Mouse (Mus musculus): ENCODE results near the gene Cbx4.
"Not testable (repeated sequence)": the region's sequence is repeated elsewhere in the genome, so short reads cannot be mapped to it uniquely, and the experiment has no call there.

Gene Cbx4

DNA sequence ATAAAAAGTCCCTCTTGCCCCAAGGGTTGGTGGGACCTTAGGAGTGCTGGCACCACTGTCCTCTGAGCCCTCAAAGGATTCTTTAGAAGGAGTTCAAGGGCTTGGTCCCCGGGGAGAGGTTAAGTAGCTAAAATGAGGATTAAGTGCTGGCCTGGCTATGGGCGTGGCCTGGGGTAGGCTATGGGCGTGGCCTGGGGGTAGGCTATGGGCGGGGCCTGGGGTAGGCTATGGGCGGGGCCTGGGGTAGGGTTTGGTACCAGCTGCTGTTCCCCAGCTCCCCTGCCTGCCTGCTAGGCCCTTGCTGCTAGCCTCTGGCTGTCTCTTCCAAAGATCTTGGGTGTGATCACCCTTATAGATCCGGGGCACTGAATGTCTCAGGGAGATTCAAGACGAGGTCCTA is 25.3 kb upstream of the Cbx4 start:
- DNase-seq (ENCODE audit: low spot score in 2 of 2), result peak in 1 of 2 experiments; percentile 76

DNA sequence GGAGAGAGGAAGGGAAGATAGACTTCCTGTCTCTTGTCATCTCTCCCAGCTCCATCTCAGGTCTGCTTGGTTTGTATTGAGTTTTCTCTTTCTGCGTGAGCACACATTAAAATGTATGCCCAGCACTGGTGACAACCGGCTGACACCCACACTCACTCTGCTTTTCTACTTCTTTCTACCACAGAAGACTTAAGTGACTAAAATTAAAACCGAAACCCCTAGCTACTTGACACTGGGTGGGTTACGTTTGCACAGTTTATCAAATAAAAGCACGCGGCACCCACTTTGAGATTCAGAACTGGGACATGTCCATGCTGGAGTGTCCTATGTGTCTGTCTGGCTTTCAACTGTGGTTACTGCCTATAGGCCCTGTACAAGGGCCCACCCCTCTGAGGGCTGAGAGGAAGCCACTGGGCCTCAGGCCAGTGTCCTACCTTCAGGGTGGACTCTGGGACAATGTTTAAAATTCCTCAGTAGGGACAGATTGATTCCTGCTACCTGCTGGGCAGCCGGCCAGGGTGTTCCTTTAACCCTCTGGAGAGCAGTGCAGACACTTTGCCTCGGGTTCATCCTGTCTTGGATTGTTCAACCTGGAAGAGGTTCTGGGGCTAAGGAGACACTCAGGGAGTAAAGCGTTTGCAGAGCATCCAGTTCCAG is 23.5 kb upstream of the Cbx4 start:
- DNase-seq (ENCODE audit: low spot score in 2 of 2), result no peak

DNA sequence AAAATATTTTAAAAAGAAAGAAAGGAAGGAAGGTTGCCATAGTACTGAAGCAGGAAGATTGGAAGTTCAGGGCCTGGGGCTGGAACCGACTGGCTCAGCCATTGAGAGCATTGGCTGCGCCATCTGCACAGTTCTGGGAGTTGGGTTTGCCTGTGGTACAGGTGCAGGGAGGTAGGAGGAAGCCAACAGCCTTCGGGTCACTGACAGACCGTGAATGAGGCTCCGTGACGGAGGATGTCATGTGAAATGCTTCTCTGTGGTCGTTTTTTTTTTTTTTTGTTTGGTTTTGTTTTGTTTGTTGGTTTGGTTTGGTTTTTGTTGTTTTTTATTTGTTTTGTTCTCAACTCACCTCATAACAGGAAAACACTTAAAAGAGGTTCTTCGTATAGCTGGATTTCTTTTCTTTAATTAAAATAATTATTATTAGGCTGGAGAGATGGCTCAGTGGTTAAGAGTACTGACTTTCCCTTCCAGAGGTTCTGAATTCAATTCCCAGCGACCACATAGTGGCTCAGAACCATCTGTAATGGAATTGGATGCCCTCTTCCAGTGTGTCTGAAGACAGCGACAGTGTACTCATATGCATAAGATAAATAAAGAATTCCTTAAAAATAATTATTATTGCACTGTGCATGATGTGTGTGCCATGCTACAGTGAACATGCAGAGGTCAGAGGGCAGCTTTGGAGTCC is 22.7 kb upstream of the Cbx4 start:
- DNase-seq (ENCODE audit: low spot score in 2 of 2), result peak in 1 of 2 experiments; percentile 37

DNA sequence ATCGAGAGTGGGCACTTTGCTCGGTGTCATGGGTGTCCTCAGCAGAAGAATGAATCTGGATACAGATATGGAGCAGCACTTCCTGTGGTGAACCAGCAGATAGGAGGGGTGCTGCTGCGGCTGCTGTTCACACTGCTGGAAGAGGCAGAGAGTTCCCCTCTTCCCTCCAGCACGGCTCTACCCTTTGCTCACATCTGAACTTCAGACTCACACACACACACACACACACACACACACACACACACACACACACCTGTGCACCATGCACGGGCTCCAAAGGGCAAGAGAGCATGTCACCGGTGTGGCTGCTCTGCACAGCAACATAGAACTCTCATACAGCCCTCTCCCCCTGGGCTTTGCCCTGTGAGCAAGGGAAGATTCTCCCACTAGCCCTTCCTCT is 20.3 kb upstream of the Cbx4 start:
- peak in 1 of 2 experiments; percentile 49 for DNase-seq (ENCODE audit: low spot score in 2 of 2)

DNA sequence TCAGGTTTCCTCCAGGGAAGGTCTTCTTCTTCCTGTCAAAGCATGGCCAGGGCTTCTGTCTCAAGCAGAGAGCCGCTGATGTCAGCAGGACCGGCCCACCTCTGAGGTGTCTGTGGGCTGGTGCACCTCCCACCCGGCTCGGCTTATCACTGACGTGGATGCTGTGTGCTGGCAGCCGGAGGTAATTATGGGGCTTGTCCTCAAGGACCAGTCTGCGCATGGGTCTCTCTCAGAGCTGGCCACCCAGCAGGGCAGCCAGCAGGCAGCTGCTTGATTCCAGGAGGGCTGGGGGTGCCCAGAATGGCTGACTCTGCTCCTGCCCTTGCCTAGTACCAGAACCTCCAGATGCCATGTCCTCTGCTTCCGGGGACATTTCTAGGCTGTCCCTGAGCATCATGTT is 19.7 kb upstream of the Cbx4 start:
- no peak for DNase-seq (ENCODE audit: low spot score in 2 of 2)

DNA sequence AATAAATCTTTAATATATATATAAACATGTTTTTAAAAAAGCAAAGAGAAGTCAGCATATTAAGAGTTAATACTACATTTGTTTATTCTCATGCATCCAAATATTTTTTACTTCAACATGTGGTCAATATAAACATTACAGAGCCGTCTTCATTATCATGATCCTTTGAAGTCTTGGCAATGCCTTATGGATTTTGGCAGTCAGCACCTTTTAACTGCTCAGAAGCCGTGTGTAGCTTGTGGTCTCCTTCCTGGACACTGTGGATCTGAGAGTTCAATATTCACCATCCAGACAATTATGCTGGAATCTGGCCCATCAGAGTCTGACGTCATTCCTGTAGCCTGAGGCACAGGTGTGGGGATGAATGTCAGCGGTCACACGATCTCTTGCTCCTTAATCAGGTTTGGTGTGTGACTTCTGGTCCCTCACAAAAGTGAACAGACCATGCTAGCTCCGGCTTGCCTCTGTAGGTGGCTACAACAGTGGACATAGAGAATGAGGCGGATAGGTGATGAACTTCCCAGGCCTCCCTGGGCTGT is 19.1 kb upstream of the Cbx4 start:
- no peak for DNase-seq (ENCODE audit: low spot score in 2 of 2)

DNA sequence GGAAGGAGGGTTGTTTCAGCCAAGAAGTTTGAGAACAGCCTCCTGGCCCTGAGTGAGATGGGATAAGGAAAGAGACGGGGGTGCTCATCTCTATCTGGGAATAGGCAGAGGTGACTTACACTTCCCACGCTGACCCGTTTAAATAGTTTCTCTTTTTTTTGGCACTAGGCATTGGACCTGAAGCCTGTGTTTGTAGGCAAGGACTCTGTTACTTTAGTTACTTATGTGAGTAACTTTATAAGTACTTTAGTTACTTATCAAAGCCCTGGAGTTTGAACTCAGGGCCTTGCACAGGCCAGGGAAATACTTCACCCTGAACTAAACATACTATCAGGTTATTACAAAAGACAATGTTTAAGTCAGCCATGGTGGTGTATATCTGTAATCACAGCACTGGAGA is 18.0 kb upstream of the Cbx4 start:
- no peak for DNase-seq (ENCODE audit: low spot score in 2 of 2)

DNA sequence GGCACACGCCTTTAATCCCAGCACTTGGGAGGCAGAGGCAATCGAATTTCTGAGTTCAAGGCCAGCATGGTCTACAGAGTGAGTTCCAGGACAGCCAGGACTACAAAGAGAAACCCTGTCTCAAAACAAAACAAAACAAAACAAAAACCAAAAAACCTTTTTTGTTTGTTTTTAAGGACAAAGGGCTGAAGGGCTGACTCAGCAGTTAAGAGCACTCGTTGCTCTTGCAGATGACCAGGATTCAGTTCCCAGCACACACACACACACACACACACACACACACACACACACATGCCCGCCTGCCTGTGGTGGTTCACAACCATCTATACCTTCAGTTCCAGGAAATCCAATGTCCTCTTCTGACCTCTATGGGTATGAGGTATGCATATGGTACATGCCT is 14.3 kb upstream of the Cbx4 start:
- DNase-seq (ENCODE audit: low spot score in 2 of 2), result not testable (repeated sequence)

DNA sequence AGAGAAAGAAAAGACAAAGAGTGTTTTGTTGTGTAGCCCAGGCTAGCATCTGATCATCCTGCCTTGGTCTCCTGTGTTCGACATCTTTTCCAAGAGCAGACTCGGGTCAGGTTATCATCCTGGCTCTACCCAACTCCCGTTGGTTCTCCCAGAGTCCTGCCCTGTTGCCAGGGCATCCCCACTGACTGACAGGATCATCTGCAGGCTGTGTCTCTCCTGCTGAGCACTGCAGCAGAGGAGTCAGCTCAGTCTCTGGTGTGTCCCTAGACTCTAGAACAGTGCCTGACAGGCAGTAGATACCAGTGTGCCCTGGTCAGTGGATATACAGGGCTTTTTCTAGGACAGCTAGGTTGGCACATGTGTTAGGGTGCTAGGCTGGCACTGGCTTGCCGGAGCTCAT is 12.2 kb upstream of the Cbx4 start:
- no peak for DNase-seq (ENCODE audit: low spot score in 2 of 2)

DNA sequence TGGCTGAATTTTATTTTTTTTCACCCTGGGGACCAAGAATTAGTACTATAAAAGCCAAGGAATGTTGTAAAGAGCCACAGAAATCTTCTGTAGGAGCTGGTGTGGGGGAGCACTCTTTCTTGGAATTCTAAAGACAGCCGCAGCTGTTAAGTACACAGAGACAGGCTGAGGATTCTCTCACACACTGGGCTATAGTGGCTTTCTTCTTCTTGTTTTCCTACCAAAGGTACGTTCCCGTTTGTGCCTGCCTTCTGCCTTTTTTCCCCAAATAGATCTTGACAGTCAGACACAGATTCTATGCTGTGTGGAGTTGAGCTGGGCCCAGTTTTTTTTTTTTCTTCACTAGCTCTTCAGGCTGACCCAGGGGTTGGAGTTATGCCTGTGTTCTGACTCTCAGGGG is 9.4 kb upstream of the Cbx4 start:
- DNase-seq (ENCODE audit: low spot score in 2 of 2), result no peak

DNA sequence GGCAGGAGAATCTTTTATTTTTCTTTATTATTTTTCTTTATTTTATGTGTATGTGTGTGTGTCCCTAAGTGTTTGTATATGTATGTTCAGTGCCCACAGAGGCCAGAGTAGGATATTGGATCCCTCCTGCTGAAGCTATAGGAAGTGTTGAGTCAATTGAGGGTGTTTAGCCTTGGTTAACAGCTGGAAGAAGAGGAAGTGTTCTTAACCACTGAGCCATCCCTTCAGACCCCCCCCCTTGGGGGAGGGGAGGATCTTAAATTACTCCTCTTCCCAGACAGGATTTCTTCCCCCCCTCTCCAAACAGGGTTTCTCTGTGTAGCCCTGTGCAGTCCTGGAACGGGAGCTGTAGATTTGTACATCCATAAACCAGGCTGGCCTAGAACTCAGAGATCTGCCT is 7.3 kb upstream of the Cbx4 start:
- no peak for DNase-seq (ENCODE audit: low spot score in 2 of 2)

DNA sequence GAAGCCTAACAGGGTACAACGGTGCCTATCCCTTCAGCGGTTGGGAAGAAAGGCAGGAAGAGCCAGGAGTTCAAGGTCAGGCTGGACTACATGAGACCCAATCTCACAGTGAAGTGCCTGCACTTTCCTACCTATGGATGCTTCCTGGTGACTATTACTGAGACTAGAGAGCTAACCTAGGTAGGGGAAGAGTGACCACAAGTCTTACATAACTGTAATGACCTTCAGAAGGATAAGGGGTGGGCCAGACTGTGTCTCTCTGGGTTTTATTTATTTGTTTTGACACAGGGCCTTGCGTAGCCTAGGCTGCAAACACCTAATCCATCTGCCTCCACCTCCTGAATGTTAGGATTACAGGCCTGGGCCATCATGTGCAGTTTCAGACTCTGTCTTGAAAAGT is 6.3 kb upstream of the Cbx4 start:
- DNase-seq (ENCODE audit: low spot score in 2 of 2), result no peak

DNA sequence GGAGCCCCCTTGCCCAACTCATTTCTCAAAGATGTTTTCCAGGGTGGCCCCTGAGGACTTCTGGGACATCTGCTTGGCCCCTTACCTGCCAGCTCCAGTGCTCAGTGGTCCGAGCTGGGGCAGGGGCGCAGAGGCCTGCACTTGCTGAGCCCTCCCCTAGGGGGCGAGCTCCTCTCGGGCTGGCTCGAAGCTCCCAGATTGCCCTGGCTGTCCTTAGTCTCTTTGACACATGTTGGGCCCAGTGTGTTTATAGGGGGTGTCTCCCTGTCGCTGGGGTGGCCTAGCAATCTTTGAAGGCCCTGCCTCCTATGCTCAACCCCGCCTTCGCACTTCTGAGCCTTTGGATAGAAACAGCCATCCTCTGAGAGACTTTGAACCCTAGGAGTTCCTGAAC is 5.6 kb upstream of the Cbx4 start:
- peak; percentile 37 to 66 for DNase-seq (ENCODE audit: low spot score in 2 of 2)

DNA sequence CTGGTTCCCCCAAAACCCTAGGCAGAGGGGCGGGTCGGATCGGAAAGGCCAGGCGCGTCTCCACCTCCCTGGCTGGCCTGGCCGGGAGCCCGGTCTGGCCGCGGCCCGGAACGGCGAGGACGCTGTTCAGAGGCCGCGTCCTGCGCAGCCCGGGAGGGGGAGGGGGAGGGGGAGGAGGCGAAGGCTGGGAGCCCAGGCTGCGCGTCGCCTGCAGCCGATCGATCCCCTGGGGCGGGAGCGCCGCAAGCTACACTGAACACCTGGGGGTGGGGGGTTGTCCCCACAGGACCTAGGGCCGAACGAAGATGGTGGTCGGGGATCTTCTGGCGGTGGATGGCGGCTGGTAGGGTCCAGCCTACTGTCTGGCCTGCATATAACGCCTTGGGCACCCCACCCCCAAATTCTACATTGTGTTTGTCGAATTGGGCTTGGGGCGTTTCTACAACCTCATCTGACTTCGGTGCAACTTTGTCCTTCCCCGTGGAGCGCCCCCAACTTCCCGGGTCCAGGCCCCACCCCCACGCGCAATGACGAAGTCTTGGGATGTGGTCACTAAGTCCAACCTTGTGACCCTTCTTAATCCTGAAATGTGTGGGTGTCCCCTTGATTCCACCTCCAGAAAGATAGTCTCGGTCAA is 5.1 kb upstream of the Cbx4 start:
- DNase-seq (ENCODE audit: low spot score in 2 of 2), result no peak

DNA sequence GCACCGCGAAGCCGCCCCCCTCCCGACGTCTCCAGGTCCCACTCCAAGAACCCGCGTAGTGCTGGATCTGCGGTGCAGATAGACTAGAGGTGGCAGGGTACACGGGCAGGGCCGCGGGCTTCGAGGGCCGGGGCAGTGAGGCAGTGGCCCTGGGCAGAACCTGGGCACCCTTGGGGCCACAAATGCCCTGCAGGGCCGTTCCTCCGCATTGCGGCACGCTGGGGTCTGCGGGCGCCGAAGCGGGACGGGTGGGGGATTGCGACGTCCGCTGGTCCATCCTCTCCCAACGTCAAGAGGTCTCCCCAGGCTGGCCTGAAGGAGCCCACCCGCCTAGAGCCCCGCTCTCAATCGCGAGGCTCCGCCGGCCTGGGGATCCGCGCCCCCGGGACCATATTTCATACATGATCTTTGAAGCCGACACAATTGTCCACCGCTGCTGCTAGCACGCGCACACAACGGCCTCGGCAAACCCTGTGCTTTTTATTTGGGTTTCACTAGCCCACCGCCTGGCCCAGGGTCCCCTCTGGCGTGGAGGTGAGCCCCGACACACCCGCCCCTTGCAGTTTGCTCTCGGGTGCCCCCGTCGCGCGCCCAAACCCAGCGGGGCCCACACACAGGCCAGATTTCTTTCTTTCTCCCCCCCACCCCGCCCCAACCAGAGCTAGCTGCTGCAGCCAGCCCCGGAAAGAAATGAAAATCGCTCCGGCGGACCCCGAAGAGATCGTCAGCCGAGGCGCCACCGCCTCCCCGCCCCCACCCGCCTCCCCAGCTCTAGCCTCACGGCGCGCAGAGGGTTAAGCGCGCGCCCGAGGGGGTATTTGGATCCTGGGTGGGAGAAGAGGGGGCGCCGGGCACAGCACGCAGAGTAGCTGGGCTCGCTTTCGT is 4.3 kb upstream of the Cbx4 start:
- peak in 1 of 2 experiments; percentile 23 for DNase-seq (ENCODE audit: low spot score in 2 of 2)

DNA sequence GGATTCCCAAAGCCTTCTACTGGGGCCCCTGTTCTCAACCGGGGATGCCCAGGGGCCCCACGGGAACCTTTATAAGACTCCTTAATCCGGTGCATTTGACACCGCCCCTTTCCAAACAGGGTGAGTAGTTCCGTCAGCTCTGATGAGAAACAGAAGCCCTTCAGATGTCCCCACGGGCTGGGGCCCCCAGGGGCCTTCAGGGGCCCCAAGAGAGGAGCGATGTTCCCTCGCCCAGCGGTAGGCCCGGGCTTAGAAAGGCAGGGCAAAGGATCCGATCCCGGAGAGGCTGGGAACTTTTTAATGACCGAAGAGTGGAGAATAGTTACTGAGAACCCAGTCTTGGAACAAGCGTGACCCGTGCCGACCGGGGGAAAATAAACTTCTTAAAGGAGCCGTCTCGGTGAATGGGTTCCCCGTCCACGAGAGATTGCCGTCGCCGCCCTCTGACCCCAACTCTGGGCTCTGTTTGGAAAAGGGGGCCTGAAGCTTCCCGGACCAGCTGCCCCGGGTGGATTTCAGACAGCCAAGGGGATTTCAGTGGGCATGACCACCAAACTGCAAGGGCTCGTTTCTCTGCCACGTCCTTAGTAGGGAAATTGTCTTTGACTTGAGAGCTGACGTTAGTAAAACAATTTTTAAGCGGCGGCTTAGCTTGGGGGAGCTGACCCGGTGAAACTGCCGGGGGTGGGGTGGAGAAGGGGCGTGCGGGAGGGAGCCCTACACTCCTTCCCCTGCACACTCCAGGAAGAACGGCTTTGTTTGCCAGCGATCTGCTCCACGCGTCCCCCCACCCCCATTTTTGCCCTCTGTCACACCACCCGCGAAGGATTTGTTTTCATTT is 3.4 kb upstream of the Cbx4 start:
- DNase-seq (ENCODE audit: low spot score in 2 of 2), result peak; percentile 40 to 59

DNA sequence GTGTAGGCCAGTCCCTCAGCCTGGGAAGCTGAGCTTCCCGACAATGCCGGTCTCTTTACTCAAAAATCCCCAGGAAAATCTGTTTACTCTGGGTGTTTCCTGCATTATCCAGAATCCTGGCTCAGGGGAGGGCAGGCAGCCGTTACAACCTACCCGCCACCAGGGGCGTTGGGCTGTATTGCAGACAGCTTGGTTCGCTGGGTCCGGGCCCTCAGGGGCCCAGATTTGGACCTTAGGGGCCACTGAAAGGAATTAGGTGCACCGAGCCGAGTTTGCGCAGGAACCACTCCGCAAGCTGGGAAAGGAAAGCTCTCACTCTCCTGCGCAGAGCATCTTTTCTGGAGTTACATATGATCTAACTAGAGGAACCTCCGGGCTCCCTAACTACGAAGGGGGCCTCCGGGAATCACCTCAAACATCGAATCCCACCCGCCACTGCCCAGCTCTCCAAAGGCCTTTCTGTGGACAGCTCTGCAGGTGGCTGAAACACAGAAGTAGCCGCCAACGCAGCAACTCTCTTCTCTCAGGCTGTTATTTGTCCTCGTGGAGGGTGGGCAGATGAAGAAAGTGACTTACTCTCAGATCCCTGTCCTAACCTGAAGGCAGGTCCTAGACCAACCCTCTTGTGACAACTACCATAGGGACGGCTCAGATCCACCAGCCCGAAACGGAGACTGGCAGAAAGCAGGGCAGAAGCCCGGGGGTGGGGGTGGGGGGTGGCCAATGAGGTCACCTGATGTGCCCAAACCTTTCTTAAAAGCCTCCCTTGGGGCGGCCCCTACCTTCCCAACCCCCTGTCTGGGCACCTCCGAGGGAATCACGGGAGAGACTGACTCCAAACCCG is 2.6 kb upstream of the Cbx4 start:
- DNase-seq (ENCODE audit: low spot score in 2 of 2), result peak; percentile 26 to 60

DNA sequence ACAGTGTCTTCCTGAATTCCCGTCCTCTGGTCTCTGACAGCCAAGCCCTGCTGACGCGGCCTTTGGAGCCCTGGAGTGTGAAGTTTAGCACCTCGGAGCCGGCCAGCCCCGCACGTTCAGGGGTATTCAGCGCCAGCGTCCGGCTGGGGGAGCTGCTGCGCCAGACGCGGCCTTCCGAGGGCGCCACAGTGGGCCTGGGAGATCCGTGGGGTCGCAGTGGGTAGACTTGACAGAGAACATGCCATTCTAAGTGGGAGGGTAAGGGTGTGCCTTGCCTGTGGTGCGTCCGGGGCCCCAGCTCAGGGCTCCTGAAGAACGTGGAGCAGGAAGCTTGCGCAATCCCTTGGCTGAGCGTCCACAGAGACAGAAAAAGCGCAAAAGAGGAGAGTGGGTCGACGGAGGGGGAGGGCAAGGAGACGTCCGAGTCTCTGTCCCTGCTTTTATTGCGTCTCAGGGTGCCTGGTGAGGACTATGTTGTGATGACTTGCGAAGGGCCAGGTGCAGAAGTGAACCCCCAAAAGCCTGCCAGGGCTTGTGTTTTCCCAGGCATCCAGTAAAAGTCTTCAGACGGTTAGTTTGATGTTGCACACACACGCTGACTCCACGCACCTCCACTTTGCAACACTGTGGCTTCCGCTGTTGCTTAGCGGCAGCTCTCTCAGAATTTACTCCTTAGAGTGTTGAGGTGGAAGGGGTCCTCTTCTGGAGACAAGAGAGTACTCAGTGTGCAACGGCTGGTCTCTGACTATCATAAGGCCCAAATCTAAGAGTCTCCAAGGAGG is 1.5 kb upstream of the Cbx4 start:
- peak in 1 of 2 experiments; percentile 40 for DNase-seq (ENCODE audit: low spot score in 2 of 2)
